Mouse (Mus musculus): ENCODE data around the gene Skap1.

Skap1 gene

GRCm38 (mm10) chr11:96624436-96624835, 160.0 kb downstream of the Skap1 start:
- DNase-seq (ENCODE audit: low read depth) = no peak

GRCm38 (mm10) chr11:96629775-96630174, 165.4 kb downstream of the Skap1 start:
- no peak for DNase-seq (ENCODE audit: low read depth)

DNA sequence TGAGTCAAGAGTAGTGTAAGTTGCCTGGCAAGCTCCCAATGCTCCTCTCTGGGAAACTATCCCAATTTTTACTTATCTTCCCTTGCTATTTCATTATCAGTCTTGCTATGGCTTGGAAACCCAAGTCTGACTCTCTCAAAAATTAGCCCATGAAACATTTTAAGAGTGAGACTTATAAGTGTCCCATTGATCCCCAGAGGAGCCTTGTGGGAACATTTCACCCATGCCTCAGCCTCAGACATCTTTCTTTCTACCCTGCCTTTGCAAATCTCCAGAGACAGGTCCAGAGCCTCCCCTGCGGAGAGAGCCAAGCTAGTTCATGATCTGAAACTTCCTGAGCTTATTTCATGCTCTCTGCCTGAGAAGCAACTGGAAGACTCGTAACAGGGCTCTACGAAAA, 167.1 kb downstream of the Skap1 start:
- no peak for DNase-seq (ENCODE audit: low read depth)

DNA sequence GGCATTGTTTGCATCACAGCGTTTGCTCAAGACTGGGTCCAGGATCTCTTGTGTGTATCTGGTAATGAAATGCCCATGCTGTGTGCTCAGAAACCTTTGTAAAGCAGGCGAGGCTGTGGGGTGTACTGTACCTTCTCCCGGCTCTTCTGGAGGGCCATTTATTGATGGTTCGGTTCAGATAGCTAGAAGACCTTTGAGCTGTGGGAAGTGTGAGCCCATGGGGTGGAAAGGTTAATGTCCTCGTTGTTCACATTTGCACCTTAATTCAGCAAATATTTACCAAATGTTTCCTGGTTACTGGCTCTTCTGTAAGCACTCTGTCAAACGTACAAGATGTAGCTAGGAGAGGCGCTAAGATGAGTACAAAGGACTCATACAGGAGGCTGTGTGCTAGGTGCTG, 173.5 kb downstream of the Skap1 start:
- no peak for DNase-seq (ENCODE audit: low read depth)

DNA sequence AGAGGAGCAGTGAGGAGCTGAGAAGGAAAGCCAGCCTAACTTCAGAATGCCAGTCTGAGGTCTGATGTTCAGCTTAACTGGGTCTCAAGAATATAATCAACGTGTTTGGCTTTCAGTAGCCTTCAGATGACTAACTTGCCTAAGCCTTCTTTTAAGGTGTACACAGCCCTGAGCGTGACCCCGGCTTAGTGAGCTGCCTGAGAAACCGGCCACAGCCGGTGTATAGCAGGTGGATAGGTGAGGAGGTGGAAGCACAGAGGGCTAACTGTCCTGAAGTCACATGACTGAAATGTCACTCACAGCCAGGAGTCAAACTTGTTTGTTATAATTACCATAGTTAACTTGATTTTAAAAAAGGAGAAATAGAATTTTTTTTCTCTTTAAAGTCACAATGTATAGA, 175.4 kb downstream of the Skap1 start:
- DNase-seq (ENCODE audit: low read depth) = no peak

DNA sequence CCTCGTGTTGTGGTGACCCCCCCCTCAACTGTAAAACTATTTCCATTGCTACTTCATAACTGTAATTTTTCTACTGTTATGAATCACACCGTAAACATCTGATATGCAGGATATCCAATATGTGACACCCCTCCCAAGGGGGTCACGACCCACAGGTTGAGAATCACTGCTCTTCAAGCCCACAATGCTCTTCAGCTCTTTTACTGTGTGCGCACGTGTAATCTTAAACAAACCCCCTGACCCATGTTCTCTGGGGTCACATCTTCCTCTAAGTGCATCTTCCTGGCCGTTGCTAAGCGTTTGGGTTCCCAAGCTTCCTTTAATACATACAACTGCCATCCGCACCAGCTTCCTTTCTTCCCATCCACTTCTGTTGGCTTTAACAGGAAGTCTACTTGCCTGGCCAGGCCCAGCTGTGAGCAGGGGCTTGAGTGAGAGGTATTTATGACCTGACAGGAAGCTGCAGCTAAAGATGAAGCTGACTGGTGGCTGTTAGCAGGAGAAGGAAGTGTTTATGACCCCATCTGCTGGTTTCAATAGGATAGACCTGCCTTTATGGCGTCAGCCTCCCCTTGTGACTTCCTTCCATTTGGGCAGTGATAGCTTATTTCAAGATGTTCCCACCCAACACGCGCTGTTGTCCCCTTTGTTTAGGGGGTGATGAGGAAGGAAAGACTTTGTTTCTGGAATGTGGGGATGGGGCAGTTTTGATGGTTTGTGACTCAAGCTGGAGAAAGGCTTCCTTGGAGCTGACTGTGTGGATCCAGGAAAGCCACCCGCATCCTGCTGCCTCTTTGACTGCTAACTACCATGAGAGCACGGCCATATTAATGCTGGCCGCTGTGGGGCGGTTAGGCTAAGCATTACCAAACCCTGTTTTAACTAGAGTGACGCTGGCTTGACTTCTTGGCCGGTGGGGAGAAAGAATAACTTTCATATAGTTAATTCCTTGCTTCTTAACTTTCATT, 178.1 kb downstream of the Skap1 start:
- no peak for DNase-seq (ENCODE audit: low read depth)

DNA sequence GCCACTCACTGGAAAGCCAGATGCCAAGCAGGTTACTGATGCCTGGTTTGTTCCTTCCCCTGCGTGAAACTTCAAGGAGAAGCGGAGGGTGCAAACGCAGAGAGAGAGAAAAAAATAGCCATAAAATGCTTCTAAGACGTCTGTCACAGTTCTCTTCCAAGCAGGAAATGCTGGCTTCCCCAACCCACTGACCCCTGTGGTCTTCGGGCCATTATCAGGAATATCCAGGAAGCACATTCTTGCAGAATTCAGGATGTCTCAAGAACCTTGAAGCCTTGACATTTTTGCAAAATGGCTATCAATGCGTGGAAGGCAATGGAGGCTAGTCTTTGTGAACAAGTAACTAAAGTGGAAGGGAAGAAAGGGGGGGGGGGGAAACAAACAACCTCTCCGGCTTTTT, 180.6 kb downstream of the Skap1 start:
- DNase-seq (ENCODE audit: low read depth) = no peak

GRCm38 (mm10) chr11:96645538-96646037, 181.2 kb downstream of the Skap1 start:
- DNase-seq (ENCODE audit: low read depth) = no peak

DNA sequence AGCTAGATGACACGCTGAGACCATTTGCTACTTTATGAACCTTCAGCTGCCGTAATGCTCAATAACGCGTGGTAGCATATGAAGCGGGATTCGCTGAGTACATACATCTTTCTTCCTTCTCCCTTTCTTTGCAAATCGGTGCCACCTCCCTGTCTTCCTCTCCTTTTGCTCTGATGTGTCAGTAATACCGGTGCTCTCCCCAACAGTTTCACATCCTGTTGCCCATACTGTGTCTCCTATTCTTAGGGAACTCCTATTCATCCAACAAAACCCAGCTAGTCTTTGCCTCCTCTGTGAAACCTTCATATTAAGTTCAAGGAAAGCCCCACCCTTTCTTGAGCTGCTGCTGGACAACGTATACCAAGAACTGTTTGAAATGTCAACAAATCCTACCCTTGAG, 187.5 kb downstream of the Skap1 start:
- DNase-seq (ENCODE audit: low read depth) = no peak

DNA sequence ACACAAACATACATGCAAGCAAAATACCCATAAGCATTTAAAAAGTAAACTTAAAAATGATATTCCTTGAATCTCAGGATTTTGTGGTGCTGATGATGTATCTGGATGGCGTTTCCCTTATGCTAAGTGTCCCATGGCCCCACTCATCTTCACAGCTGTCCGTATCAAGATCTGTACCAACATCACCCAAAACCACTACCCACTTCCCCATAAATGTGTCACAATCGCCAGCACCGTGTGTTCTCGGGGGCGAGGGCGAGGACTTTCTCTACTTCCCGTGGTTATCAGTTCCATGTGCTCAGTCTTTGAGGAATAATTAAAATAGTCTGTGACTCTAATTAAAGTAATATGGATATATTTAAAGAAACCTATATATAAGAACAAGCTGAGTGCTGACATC, 189.5 kb downstream of the Skap1 start:
- no peak for DNase-seq (ENCODE audit: low read depth)

DNA sequence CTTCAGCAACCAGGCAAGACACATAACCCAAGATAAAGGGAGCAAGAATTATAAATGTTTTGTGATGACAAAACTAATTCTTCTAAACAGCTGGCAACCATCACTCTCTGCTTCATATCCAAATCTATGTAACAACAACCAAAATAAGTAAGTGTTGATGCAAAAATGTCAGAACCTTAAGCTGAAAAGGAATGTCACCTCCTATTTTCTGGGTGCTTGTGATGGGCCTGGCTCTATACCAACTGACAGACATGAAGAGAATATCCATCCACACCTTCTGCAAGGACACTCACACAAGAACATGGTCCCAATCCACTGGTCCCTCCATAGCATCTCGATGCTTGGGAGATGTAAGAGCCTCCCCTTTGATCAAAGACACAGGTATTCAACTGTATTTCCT, 194.0 kb downstream of the Skap1 start:
- no peak for DNase-seq (ENCODE audit: low read depth)

GRCm38 (mm10) chr11:96666924-96667323, 202.5 kb downstream of the Skap1 start:
- no peak for DNase-seq (ENCODE audit: low read depth)

GRCm38 (mm10) chr11:96668367-96668766, 204.0 kb downstream of the Skap1 start:
- no peak for DNase-seq (ENCODE audit: low read depth)

- DNase-seq (ENCODE audit: low read depth) = peak; percentile 23
These were observed 209.4 kb downstream of the Skap1 start for GRCm38 (mm10) chr11:96673792-96674191.

- no peak for DNase-seq (ENCODE audit: low read depth)
These were observed 210.5 kb downstream of the Skap1 start for GRCm38 (mm10) chr11:96674786-96675365.

- DNase-seq (ENCODE audit: low read depth) = no peak
These were observed 213.6 kb downstream of the Skap1 start for GRCm38 (mm10) chr11:96678026-96678425.

DNA sequence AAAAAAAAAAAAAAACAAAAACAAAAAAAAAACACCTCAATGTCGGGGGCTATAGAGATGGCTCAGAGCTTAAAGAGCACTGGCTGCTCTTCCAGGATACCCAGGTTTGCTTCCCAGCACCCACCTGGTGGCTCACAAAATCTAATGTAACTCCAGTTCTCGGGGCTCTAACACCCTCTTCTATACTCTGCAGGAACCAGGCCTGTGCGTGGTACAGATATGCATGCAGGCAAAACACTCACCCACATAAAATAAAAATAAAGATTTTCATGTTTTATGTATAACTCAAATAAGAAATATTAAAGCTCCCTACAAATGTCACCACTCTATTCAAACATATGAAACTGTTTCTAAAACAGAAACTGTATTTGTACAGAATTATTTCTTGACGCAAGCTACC, 214.6 kb downstream of the Skap1 start:
- no peak for DNase-seq (ENCODE audit: low read depth)

DNA sequence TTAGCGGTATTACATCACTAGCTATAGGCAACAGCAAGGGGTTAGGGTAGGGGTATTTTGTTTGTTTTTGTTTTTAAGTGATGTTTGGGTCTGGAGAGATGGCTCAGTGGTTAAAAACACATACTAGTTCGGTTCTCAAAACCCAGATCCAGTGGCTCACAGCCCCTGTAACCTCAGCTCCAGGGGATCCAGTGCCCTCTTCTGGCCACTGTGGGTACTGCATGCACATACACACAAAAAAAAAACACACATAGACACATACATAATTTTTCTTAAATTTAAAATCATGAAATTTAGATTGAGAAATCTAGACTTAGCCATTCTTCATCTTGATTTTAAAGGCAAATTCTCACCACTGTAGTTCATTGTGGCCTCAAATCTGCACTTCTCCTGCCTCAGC, 221.0 kb downstream of the Skap1 start:
- DNase-seq (ENCODE audit: low read depth) = no peak

GRCm38 (mm10) chr11:96686713-96687280, 222.4 kb downstream of the Skap1 start:
- no peak for DNase-seq (ENCODE audit: low read depth)

DNA sequence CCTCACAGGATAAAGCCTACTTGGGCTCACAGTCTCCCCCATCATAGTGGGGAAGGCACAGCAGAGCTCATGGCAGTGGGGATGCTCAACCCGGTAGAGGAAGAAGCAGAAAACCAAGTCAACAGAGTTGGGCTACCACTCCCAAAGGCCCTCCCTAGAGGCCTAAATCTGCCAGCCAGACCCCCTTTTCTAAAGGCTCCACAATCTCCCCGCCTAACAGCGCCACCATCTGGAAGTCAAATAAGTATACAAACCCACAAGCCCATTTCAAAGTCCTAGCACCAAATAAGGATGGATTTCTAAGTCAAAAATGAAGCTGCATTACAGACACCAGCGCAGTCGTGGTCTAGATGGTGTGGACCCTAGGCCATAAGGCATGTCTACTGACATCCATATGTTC, 227.9 kb downstream of the Skap1 start:
- DNase-seq (ENCODE audit: low read depth) = no peak

GRCm38 (mm10) chr11:96693360-96693759, 229.0 kb downstream of the Skap1 start:
- no peak for DNase-seq (ENCODE audit: low read depth)

DNA sequence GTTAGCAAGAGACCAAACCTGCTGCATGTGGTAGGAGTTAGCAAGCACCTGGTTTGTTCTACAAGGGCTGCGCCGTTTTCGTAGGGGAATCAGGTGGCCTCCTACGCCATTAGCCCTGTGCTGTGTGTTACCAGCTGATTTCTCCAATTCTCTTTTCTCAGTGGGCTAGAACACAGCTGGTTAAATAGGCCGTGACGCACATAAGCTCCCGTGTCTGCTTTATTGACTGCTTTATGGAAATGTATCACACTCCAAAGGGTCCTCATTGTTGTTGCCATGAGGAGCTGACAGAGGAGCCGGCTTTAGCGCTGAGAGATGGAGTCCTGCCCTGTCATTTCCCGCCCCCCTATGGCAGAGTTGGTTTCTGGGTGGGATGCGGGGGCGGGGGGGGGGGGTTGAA, 230.4 kb downstream of the Skap1 start:
- DNase-seq (ENCODE audit: low read depth) = no peak

DNA sequence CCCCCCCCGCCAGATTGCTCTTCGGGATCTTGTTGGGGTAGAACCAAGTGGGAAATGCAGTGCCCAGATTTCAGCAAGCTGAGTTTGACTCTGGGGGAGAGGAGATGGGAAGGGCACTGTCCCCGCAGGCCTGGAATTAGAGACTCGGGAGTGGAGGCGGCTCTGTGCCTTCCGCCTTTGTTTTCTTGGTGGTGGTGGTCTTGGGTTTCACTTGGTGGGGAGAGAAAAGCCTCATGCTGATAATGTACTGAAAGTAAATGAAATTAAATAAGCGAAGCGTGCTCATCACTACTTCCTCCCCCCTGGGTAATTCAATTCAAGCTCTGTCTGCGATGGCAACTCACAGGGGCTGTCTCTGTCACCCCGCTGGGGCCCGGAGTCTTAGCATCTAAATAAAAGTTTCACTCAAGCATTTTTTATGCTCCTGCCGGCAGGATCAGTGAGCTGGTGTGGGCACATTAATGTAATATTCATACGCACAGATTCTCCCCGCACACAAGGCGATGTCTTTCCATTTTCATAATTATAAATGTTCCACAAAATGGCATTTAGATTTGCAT, 231.9 kb downstream of the Skap1 start:
- DNase-seq (ENCODE audit: low read depth) = no peak
